Mouse (Mus musculus): Measurements from ENCODE around the gene Cyp2d9. TPM values are rescaled to one million over a fixed set of nuclear protein-coding genes. Genes with fewer than 3 reads are reported as not detected.
"Not testable (repeated sequence)": the region's sequence is repeated elsewhere in the genome, so short reads cannot be mapped to it uniquely, and the experiment has no call there.

Cyp2d9 gene
- polyA plus RNA-seq, 1 experiment from 2014 or later = not detected

DNA sequence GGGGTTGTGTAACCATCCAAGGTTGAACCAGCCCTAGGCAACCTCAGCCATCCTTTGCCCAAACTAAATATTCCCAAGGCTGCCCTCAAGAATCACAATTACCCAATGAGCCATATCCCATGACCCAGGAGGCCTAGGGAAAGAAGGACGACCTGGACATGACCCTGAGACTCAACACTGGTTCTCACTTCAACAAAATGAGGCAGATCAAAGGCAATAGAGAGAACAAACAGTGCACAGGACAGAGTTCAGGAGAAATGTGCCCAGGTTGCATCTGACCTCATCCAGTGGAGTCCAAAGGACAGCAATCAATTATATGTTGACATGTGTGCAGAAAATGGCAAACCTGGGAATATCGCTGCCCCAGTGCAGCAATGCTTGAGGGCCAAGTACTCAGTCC, 16.8 kb downstream of the Cyp2d9 start:
- H3K27me3 ChIP-seq (ENCODE audit: control insufficient read depth, insufficient read depth, low read length); H3K36me3 ChIP-seq (ENCODE audit: control insufficient read depth, insufficient read depth, low read length); H3K9ac ChIP-seq (ENCODE audit: low read length); H3K4me2 ChIP-seq (ENCODE audit: low read length); H3K4me3 ChIP-seq (ENCODE audit: control insufficient read depth in 1 of 2, insufficient read depth in 1 of 2, low read depth in 1 of 2, low read length in 2 of 2); H3K9me3 ChIP-seq (ENCODE audit: control insufficient read depth, low read length); H3K4me1 ChIP-seq (ENCODE audit: control insufficient read depth in 2 of 2, insufficient read depth in 2 of 2, low read length in 2 of 2); ATAC-seq (ENCODE audit: insufficient number of reproducible peaks, insufficient read depth, low FRiP score, low read depth); H3K27ac ChIP-seq (replicated peaks in 1 of 2; ENCODE audit: control insufficient read depth in 1 of 2, insufficient read depth in 1 of 2, low read depth in 2 of 2, low read length in 2 of 2): not testable (repeated sequence)
- WGBS = 68% methylated on average over 2 of the region's 2 CpGs

DNA sequence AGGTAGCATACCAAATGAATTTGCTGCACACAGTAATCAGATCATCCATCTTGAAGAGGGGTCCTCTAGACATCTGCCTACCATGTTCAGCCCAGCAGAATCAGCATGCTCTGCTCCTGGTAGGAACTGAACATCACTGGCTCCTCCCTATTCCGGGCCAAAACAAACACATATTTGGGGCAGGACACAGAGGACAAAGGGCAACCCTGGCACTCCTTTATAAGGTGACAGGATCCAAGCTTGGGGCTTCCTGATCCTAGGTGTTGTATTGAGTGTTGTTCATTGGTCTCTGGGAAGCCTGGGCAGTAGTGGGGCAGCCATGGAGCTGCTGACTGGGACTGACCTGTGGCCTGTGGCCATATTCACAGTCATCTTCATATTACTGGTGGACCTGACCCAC, 18.9 kb downstream of the Cyp2d9 start:
- not testable (repeated sequence) for H3K27ac ChIP-seq (replicated peaks in 1 of 2; ENCODE audit: control insufficient read depth in 1 of 2, insufficient read depth in 1 of 2, low read depth in 2 of 2, low read length in 2 of 2); H3K9ac ChIP-seq (ENCODE audit: low read length); H3K4me1 ChIP-seq (ENCODE audit: control insufficient read depth in 2 of 2, insufficient read depth in 2 of 2, low read length in 2 of 2); H3K36me3 ChIP-seq (ENCODE audit: control insufficient read depth, insufficient read depth, low read length); ATAC-seq (ENCODE audit: insufficient number of reproducible peaks, insufficient read depth, low FRiP score, low read depth); H3K9me3 ChIP-seq (ENCODE audit: control insufficient read depth, low read length); H3K27me3 ChIP-seq (ENCODE audit: control insufficient read depth, insufficient read depth, low read length); H3K4me3 ChIP-seq (ENCODE audit: control insufficient read depth in 1 of 2, insufficient read depth in 1 of 2, low read depth in 1 of 2, low read length in 2 of 2); H3K4me2 ChIP-seq (ENCODE audit: low read length)
- 84% methylated on average over 1 of the region's 1 CpGs for WGBS

DNA sequence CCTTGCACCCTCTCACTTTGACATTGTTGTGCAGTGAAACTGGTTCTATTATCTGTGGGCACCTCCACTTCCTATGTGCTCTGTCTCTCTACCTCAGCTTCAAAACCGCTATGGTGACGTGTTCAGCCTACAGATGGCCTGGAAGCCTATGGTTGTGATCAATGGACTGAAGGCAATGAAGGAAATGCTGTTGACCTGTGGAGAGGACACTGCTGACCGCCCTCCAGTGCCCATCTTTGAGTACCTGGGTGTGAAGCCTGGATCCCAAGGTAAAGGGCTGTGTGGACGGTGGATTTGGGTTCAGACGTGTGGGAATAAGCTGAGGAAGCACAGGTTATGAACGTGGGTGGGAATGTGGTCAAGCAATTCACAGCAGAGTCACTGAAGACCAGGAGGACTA, 20.3 kb downstream of the Cyp2d9 start:
- H3K36me3 ChIP-seq (ENCODE audit: control insufficient read depth, insufficient read depth, low read length); ATAC-seq (ENCODE audit: insufficient number of reproducible peaks, insufficient read depth, low FRiP score, low read depth); H3K4me3 ChIP-seq (ENCODE audit: control insufficient read depth in 1 of 2, insufficient read depth in 1 of 2, low read depth in 1 of 2, low read length in 2 of 2); H3K4me1 ChIP-seq (ENCODE audit: control insufficient read depth in 2 of 2, insufficient read depth in 2 of 2, low read length in 2 of 2); H3K4me2 ChIP-seq (ENCODE audit: low read length); H3K27ac ChIP-seq (replicated peaks in 1 of 2; ENCODE audit: control insufficient read depth in 1 of 2, insufficient read depth in 1 of 2, low read depth in 2 of 2, low read length in 2 of 2); H3K27me3 ChIP-seq (ENCODE audit: control insufficient read depth, insufficient read depth, low read length); H3K9me3 ChIP-seq (ENCODE audit: control insufficient read depth, low read length); H3K9ac ChIP-seq (ENCODE audit: low read length): not testable (repeated sequence)
- WGBS = 68% methylated on average over 6 of the region's 6 CpGs

DNA sequence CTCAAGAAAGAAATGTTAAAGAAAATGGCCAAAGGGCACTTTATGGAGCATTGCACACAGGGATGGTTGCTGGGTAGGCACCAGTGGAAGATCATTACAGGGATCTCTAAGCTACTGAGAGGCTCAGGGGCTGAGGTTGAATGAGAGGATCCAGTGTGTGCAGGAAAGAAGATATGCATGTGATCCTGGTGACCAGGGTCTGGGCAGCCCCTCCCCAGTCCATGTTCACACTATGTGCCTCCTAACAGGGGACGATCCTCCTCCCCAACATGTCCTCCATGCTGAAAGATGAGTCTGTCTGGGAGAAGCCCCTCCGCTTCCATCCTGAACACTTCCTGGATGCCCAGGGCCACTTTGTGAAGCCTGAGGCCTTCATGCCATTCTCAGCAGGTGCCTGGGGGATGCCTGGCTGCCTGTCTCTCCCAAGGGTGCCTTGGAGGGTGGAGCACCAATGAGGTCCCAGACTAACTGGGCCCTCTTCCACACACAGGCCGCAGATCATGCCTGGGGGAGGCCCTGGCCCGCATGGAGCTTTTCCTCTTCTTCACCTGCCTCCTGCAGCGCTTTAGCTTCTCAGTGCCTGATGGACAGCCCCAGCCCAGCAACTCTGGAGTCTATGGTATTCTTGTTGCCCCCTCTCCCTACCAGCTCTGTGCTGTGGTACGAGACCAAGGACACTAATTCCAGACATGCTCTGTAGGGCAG, 23.0 kb downstream of the Cyp2d9 start:
- not testable (repeated sequence) for H3K36me3 ChIP-seq (ENCODE audit: control insufficient read depth, insufficient read depth, low read length); ATAC-seq (ENCODE audit: insufficient number of reproducible peaks, insufficient read depth, low FRiP score, low read depth); H3K9ac ChIP-seq (ENCODE audit: low read length); H3K4me1 ChIP-seq (ENCODE audit: control insufficient read depth in 2 of 2, insufficient read depth in 2 of 2, low read length in 2 of 2); H3K4me3 ChIP-seq (ENCODE audit: control insufficient read depth in 1 of 2, insufficient read depth in 1 of 2, low read depth in 1 of 2, low read length in 2 of 2); H3K4me2 ChIP-seq (ENCODE audit: low read length); H3K9me3 ChIP-seq (ENCODE audit: control insufficient read depth, low read length); H3K27ac ChIP-seq (replicated peaks in 1 of 2; ENCODE audit: control insufficient read depth in 1 of 2, insufficient read depth in 1 of 2, low read depth in 2 of 2, low read length in 2 of 2); H3K27me3 ChIP-seq (ENCODE audit: control insufficient read depth, insufficient read depth, low read length)
- 79% methylated on average over 6 of the region's 6 CpGs for WGBS

DNA sequence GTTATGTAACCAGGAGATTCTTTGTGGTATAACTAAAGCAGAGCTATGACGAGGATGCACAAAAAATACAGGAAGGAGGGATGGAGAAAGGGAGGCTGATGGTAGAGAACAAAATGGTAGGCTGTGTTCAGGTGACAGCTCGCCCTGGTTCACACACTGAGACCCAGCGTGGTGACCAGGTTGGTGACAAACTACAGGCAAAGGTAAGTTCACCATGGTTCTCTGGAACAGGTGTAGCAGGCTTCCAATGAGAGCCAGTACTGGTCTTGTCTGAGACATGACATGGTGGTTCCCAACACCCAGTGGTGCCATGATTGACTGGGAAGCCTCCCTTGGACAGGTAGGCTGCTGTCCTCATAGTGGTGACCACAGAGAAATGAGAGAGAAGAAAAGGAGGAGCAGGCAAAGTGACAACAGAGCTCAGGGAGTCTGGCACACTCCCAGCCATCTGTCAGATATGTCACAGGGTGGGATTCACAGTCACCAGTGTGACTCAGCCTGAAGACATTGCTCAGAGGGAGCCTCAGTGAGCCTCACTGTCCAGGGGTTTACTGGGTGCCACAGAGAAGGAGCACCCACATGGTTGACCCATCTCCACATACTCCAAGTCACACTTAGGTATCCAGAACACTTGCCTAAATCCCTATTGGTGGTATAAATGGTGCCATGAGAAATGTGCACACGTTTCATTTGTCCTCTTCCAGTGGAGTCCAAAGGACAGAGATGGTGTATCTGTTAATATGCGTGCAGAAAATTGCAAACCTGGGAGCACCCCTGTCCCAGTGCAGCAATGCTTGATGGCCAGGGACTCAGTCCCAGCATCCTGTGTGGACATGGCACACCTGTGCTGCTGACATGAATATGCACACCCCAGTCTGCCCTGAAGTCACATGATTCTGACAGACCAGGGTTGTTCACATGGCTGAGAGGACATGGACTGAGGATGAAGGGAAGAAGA, 24.1 kb downstream of the Cyp2d9 start:
- Histone ChIP-seq H3K4me2 (ENCODE audit: low read length) (no peak overlapping the region), H3K9me3 (ENCODE audit: control insufficient read depth, low read length) (no peaks in the 10 kb centered on the region), H3K4me3 (ENCODE audit: control insufficient read depth in 1 of 2, insufficient read depth in 1 of 2, low read depth in 1 of 2, low read length in 2 of 2) (no peak overlapping the region), H3K4me1 (ENCODE audit: control insufficient read depth in 2 of 2, insufficient read depth in 2 of 2, low read length in 2 of 2) (no peaks in the 10 kb centered on the region), H3K36me3 (ENCODE audit: control insufficient read depth, insufficient read depth, low read length) (no peaks in the 10 kb centered on the region), H3K27me3 (ENCODE audit: control insufficient read depth, insufficient read depth, low read length) (no peaks in the 10 kb centered on the region), H3K27ac (replicated peaks in 1 of 2; ENCODE audit: control insufficient read depth in 1 of 2, insufficient read depth in 1 of 2, low read depth in 2 of 2, low read length in 2 of 2) (no peak overlapping the region), H3K9ac (ENCODE audit: low read length) (no peak overlapping the region)
- no peak for ATAC-seq (ENCODE audit: insufficient number of reproducible peaks, insufficient read depth, low FRiP score, low read depth)
- 64% methylated on average over 5 of the region's 5 CpGs for WGBS

DNA sequence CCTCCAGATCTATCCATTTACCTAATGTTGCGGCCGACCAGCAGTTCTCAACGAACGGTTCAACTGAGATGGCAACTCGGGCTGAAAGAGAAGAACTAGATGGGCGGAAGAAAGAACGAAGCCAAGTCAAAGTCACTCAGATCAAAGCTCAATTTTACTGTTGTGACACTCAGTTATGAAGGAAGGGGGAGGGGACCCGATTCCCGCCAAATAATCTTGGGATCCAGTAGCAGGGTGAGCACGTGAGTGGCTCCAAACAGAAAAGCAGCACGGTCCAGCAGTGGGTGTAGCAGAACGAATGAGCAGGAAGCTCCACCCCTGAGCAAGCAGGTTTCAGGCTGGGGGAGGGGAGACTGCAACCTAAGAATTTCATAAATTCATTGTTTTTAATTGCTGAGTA, 26.0 kb downstream of the Cyp2d9 start:
- WGBS = 73% methylated on average over 12 of the region's 12 CpGs
- not testable (repeated sequence) for H3K9me3 ChIP-seq (ENCODE audit: control insufficient read depth, low read length); H3K4me2 ChIP-seq (ENCODE audit: low read length); H3K27ac ChIP-seq (replicated peaks in 1 of 2; ENCODE audit: control insufficient read depth in 1 of 2, insufficient read depth in 1 of 2, low read depth in 2 of 2, low read length in 2 of 2); H3K9ac ChIP-seq (ENCODE audit: low read length); H3K27me3 ChIP-seq (ENCODE audit: control insufficient read depth, insufficient read depth, low read length); H3K4me1 ChIP-seq (ENCODE audit: control insufficient read depth in 2 of 2, insufficient read depth in 2 of 2, low read length in 2 of 2); ATAC-seq (ENCODE audit: insufficient number of reproducible peaks, insufficient read depth, low FRiP score, low read depth); H3K36me3 ChIP-seq (ENCODE audit: control insufficient read depth, insufficient read depth, low read length); H3K4me3 ChIP-seq (ENCODE audit: control insufficient read depth in 1 of 2, insufficient read depth in 1 of 2, low read depth in 1 of 2, low read length in 2 of 2)

DNA sequence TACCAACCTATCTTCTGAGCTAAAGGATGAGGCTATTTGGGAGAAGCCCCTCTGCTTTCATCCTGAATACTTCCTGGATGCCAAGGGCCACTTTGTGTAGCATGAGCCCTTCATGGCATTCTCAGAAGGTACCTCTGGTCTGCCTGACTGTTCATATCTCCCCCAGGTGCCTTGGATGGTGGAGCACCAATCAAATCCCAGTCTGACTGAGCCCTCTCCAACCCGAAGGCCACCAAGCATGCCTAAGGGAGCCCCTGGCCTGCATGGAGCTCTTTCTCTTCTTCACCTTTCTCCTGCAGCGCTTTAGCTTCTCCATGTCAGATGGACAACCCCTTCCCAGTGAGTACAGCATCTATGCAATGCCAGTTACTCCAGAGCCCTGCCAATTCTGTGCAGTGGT, 31.5 kb downstream of the Cyp2d9 start:
- Histone ChIP-seq H3K36me3 (ENCODE audit: control insufficient read depth, insufficient read depth, low read length) (no peaks in the 10 kb centered on the region), H3K4me2 (ENCODE audit: low read length) (no peak overlapping the region), H3K9me3 (ENCODE audit: control insufficient read depth, low read length) (no peaks in the 10 kb centered on the region), H3K27me3 (ENCODE audit: control insufficient read depth, insufficient read depth, low read length) (no peaks in the 10 kb centered on the region), H3K27ac (replicated peaks in 1 of 2; ENCODE audit: control insufficient read depth in 1 of 2, insufficient read depth in 1 of 2, low read depth in 2 of 2, low read length in 2 of 2) (no peak overlapping the region), H3K4me3 (ENCODE audit: control insufficient read depth in 1 of 2, insufficient read depth in 1 of 2, low read depth in 1 of 2, low read length in 2 of 2) (no peak overlapping the region), H3K9ac (ENCODE audit: low read length) (no peak overlapping the region), H3K4me1 (ENCODE audit: control insufficient read depth in 2 of 2, insufficient read depth in 2 of 2, low read length in 2 of 2) (no peaks in the 10 kb centered on the region)
- 66% methylated on average over 2 of the region's 2 CpGs for WGBS
- no peak for ATAC-seq (ENCODE audit: insufficient number of reproducible peaks, insufficient read depth, low FRiP score, low read depth)

All from heart, embryonic 14.5 days (tissue).